Mouse (Mus musculus): ENCODE results near the gene Pwwp2a. TPM values are rescaled to one million over a fixed set of nuclear protein-coding genes. Genes with fewer than 3 reads are reported as not detected.

Gene Pwwp2a
- polyA plus RNA-seq, 1 experiment from 2014 or later = 20.2 TPM

DNA sequence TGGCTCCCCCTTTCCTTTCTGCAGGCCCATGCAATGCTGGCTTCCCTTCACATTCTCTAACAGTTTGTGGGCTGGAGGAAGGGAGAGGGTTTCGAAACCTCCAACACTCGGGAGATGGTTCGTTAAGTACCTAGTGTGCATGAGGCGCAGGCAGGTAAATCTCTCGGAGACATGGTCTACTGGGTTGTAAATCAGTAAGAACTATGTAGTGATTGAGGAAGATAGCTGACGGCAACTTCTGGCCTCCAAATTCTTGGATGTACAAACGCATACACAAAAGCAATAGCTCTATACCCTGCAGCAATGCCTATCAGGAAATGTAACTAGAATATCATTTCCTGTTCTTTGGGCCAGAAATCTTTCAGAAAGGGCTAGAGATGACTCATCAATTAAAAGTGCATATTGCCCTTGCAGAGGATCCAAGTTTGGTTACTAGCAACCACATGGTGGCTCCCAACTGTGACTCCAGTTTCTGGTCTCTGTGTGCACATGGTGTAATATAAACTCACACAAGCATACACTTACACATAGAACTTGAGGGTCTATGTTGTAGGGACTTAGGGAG is 47.0 kb downstream of the Pwwp2a start:
- H3K27ac ChIP-seq = no peak overlapping the region
- WGBS = 81% methylated on average over 7 of the region's 7 CpGs
- H3K4me3 ChIP-seq (replicated peaks) = no peak overlapping the region
- no peaks in the 10 kb centered on the region for H3K27me3 ChIP-seq (replicated peaks)
- H3K4me2 ChIP-seq (replicated peaks) = no peak overlapping the region
- peaks cover 8% of the 10 kb centered on the region for H3K36me3 ChIP-seq
- H3K9me3 ChIP-seq = no peaks in the 10 kb centered on the region
- H3K9ac ChIP-seq = no peak overlapping the region
- no peak for ATAC-seq
- H3K4me1 ChIP-seq (replicated peaks) = no peaks in the 10 kb centered on the region

DNA sequence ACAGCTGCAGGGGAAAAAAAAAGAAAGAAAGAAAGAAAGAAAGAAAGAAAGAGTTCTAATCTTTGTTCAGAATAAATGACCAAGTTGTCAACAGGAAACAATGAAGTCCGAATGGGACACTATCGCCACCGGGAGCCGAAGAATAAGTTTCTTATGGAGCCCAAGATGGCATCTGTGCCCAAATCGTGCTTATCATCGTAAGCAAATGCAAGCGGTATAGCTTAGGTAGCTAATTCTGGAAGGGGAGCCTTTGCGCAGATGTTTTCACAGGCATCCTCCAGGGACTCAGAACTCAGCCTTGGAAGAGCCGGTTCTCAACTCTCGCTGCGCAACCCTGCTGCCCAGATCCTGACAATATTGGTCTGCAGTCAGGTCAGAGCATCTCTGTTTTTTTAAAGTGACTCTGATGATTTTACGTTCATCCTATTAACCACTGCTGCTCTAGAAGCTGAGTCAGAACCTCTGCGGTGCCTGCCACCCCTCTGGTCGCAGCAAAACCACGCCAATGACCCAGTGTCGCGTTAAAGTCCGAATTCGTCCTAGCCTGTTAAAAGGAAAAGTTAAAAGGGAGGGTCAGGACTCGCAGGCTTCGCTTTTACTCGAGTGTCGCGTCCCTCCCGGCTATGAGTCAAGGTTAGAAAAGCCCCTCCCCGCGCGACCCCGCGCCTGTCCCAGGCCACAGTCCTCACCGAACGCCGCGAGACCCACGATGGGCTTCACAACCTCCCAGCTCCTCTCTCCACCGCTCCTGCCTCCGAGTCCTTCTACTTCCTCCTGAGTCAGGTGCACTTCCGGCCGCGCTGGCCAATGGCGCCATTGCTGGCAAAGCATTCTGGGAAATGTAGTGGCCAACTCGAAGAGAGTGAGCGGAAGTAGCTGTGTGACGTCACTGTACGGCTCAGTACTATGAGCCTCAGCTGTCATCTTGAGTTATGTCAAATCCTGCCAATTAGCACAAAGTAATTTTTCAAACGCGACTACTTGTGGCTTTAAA is 65.7 kb downstream of the Pwwp2a start, which contains the start of gene Ttc1:
Ttc1 (minus strand) TSS at position 776 of the 994 bp plus-strand sequence.
- H3K36me3 ChIP-seq = peaks cover 5% of the 10 kb centered on the region
- peak within 1 kb of the TSS; percentile 57 for H3K9ac ChIP-seq
- peak; percentile 100 for ATAC-seq
- no peaks in the 10 kb centered on the region for H3K9me3 ChIP-seq
- peak within 1 kb of the TSS; percentile 66 for H3K4me3 ChIP-seq (replicated peaks)
- H3K4me1 ChIP-seq (replicated peaks) = peaks cover 9% of the 10 kb centered on the region; the same call in 1 of the 2 replicates
- H3K27ac ChIP-seq = no peak within 1 kb of the TSS
- H3K27me3 ChIP-seq (replicated peaks) = no peaks in the 10 kb centered on the region
- H3K4me2 ChIP-seq (replicated peaks) = peak within 1 kb of the TSS; percentile 78
- WGBS = 4% methylated on average over 47 of the region's 47 CpGs

DNA sequence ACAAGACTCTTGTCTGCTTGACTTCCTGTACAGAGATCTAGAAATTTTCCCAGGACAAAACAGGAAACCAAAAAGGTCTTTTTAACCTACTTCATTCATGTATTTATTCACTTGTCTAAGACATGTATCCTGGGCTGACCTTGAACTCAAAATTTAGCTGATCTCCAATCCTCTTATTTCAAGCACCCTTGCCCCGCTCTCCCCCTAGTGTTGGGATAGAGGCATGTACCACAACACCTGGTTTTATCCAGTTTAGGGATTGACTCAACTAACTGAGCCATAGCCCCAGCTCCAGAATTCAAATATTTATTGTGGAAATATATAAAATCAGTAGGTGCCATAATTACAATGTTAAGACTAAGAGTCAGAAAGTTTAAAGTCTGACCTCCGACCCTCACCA is 69.7 kb downstream of the Pwwp2a start:
- Histone ChIP-seq H3K9ac (no peak overlapping the region), H3K9me3 (no peaks in the 10 kb centered on the region), H3K27me3 (replicated peaks) (0 out of 2 replicates have a peak, but pooled peaks cover 5% of the 10 kb centered on the region), H3K27ac (no peak overlapping the region), H3K36me3 (no peaks in the 10 kb centered on the region), H3K4me1 (replicated peaks) (peaks cover 8% of the 10 kb centered on the region; the same call in 1 of the 2 replicates), H3K4me3 (replicated peaks) (no peak overlapping the region), H3K4me2 (replicated peaks) (no peak overlapping the region)
- ATAC-seq = no peak
- 72% methylated on average over 2 of the region's 2 CpGs for WGBS

DNA sequence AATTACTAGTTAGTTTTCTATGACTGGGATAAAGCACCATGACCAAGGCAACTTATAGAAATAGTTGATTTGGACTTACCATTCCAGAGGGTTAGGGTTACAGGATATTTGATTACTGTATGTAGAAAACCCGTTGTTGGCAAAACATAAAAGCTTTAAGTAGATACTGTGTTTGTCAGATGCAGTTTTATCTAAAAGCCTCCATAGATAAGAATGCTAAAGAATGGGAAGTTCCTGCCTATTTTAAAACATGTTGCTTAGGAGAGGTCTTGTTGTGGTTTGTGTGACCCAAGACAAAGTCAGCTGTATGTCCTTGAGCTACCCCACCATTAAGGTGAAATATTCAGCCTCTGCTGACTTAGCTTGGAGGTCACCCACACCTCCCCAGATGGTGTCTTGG is 72.8 kb downstream of the Pwwp2a start:
- Histone ChIP-seq H3K4me2 (replicated peaks) (no peak overlapping the region), H3K4me3 (replicated peaks) (no peak overlapping the region), H3K9ac (no peak overlapping the region), H3K36me3 (no peaks in the 10 kb centered on the region), H3K9me3 (no peaks in the 10 kb centered on the region), H3K27ac (no peak overlapping the region), H3K27me3 (replicated peaks) (0 out of 2 replicates have a peak, but pooled peaks cover 5% of the 10 kb centered on the region), H3K4me1 (replicated peaks) (no peaks in the 10 kb centered on the region)
- WGBS = 68% methylated on average over 1 of the region's 1 CpGs
- ATAC-seq = no peak

DNA sequence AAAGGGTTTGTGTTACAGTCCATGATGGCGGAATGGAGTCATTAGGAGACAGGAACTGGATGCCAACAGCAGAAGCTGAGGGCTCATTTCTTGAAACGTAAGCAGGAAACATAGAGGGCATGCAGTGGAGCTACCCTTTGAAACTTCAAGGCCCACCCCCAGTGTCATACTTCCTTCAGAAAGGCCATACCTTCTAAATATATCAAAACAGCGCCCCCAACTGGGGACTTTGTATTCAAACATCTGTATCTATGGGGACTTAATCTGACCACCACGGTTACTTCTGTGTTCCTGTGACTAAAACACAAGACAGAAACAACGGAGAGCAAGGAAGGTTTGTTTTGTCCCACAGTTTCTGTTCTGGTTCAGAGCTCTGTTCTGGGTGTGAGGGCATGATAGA is 73.6 kb downstream of the Pwwp2a start:
- no peak overlapping the region for H3K27ac ChIP-seq
- no peak overlapping the region for H3K4me3 ChIP-seq (replicated peaks)
- H3K27me3 ChIP-seq (replicated peaks) = 0 out of 2 replicates have a peak, but pooled peaks cover 5% of the 10 kb centered on the region
- H3K4me2 ChIP-seq (replicated peaks) = no peak overlapping the region
- 71% methylated on average over 5 of the region's 5 CpGs for WGBS
- ATAC-seq = no peak
- no peaks in the 10 kb centered on the region for H3K9me3 ChIP-seq
- H3K9ac ChIP-seq = no peak overlapping the region
- no peaks in the 10 kb centered on the region for H3K4me1 ChIP-seq (replicated peaks)
- H3K36me3 ChIP-seq = no peaks in the 10 kb centered on the region

DNA sequence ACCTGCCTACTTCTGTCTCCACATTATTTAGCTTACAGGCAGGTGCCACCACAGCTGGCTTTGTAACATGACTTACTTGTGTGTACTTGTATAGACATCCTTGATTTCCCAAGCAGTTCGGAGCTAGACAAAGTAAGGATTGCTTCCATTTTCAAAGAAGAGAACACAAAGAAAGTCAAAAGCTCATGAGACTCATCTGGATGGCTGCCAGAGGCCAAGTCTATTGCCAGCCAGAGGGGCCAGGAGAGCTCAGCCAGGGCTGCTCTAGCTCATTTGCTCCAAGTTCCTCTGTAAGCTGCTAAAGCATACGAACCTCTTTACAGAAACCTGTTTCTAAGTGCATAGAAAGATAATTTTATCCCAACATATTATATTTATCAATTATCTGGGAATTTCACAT is 76.6 kb downstream of the Pwwp2a start:
- WGBS = 75% methylated on average over 2 of the region's 2 CpGs
- H3K4me1 ChIP-seq (replicated peaks) = no peaks in the 10 kb centered on the region
- no peak overlapping the region for H3K4me2 ChIP-seq (replicated peaks)
- H3K4me3 ChIP-seq (replicated peaks) = no peak overlapping the region
- H3K36me3 ChIP-seq = no peaks in the 10 kb centered on the region
- H3K9me3 ChIP-seq = no peaks in the 10 kb centered on the region
- ATAC-seq = no peak
- H3K27me3 ChIP-seq (replicated peaks) = no peaks in the 10 kb centered on the region
- no peak overlapping the region for H3K9ac ChIP-seq
- no peak overlapping the region for H3K27ac ChIP-seq

DNA sequence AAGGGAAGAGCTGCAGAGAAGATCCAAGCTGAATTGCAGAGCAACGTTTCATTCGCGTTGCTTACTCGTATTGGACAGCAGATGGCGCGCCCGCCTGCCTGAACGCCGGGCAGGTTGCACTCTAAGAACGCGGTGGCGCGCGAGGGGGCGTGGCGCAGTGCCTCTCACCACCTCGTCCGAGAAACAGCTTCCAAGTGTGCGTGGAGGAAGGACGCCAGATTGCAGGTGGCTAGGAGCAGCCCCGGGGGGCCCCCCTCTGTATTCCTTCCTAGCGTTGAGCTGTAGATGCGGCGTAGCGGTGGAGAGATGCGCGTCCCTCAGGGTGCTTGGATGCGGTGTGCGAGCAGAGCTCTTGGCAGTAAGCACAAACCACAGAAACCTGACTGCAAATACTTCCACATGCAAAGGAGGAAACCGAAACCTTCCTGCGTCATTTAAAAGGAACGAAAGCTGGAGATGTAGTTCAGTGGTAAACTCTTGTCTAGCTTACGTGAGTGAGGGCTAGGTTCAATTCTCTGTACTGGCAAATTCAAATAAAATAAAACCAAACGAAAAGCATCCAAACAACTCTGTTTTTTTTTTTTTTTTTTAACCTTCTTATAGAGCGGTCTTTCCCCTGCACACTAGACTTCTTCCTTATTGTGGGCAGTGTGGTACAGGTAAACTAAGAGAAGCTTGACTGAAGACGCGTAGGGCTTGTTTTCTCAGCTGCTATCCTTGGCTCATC is 85.3 kb downstream of the Pwwp2a start:
- Histone ChIP-seq H3K4me3 (replicated peaks) (peak overlapping the region; percentile 57), H3K9me3 (no peaks in the 10 kb centered on the region), H3K36me3 (no peaks in the 10 kb centered on the region), H3K4me1 (replicated peaks) (no peaks in the 10 kb centered on the region), H3K27ac (no peak overlapping the region), H3K9ac (peak overlapping the region; percentile 36; the same call in 1 of the 2 replicates), H3K4me2 (replicated peaks) (peak overlapping the region; percentile 94), H3K27me3 (replicated peaks) (0 out of 2 replicates have a peak, but pooled peaks cover 2% of the 10 kb centered on the region)
- ATAC-seq = peak; percentile 94
- whole genome bisulfite sequencing = 5% methylated on average over 37 of the region's 37 CpGs

DNA sequence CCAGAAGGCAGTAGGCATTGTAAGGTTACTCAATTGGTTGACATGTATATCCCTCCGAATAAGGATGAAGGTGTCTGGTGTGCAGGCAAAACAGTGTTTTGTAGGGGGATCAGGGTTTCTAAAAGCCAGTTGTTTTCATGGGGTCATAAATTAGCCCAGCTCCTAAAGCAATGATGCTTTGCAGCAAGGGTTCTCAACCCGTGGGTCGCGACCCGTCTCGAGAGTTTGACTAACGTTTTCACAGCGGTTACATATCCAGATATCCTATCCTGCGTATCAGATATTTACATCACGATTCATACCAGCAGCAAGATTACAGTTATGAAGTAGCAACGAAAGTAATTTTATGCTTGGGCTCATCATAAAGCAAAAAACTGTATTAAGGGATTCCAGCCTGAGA is 86.0 kb downstream of the Pwwp2a start:
- H3K9me3 ChIP-seq = no peaks in the 10 kb centered on the region

DNA sequence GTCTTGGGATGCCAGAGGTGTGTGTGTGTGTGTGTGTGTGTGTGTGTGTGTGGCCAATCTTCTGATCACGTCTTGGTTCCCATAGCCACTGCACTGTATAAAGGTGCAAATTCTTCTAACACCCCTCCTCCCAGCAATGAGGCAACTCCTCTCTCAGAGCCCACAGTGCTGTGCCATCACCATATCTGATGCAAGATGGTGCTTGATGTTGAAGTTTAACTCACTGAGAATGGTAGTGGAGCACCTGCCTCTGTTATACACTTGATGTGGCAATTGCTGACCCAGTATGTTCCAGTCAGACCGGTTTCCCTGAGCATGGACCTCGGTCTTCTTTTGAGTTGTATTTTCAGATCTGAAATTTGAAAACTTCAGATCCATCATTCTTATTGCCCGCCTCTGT is 88.3 kb downstream of the Pwwp2a start:
- no peak for ATAC-seq
- Histone ChIP-seq H3K9ac (no peak overlapping the region), H3K4me3 (replicated peaks) (no peak overlapping the region), H3K27ac (no peak overlapping the region), H3K9me3 (no peaks in the 10 kb centered on the region), H3K4me1 (replicated peaks) (no peaks in the 10 kb centered on the region), H3K36me3 (no peaks in the 10 kb centered on the region), H3K27me3 (replicated peaks) (0 out of 2 replicates have a peak, but pooled peaks cover 2% of the 10 kb centered on the region), H3K4me2 (replicated peaks) (no peak overlapping the region)
- WGBS = 71% methylated on average over 4 of the region's 4 CpGs

More for the DNA sequence above, 86.0 kb downstream of the Pwwp2a start:
- H3K27ac ChIP-seq = no peak overlapping the region
- 64% methylated on average over 11 of the region's 11 CpGs for WGBS
- no peak overlapping the region for H3K9ac ChIP-seq
- no peaks in the 10 kb centered on the region for H3K4me1 ChIP-seq (replicated peaks)
- peak overlapping the region; percentile 94 for H3K4me2 ChIP-seq (replicated peaks)
- no peaks in the 10 kb centered on the region for H3K36me3 ChIP-seq
- no peak for ATAC-seq
- H3K4me3 ChIP-seq (replicated peaks) = no peak overlapping the region
- H3K27me3 ChIP-seq (replicated peaks) = 0 out of 2 replicates have a peak, but pooled peaks cover 2% of the 10 kb centered on the region

Other genes with a start within 250 kb of the Pwwp2a start
- gene Slu7, start 248.3 kb upstream of the Pwwp2a start, polyA plus RNA-seq (2015; fragmentation: Nextera tagmentation; extraction: Ambion mirVana) = 44.1 and 48.0 TPM in 2 replicates
- 6.3 and 6.6 TPM in 2 replicates for gene C1qtnf2, start 207.7 kb upstream of the Pwwp2a start, polyA plus RNA-seq (2015; fragmentation: Nextera tagmentation; extraction: Ambion mirVana)
- gene Ccnjl, start 153.2 kb upstream of the Pwwp2a start, polyA plus RNA-seq (2015; fragmentation: Nextera tagmentation; extraction: Ambion mirVana) = 15.9 and 16.6 TPM in 2 replicates
- 4.4 and 5.4 TPM in 2 replicates for gene 4933415A04Rik, start 95.0 kb upstream of the Pwwp2a start, polyA plus RNA-seq (2015; fragmentation: Nextera tagmentation; extraction: Ambion mirVana)
- gene Fabp6, start 80.5 kb upstream of the Pwwp2a start, polyA plus RNA-seq (2015; fragmentation: Nextera tagmentation; extraction: Ambion mirVana) = 1.2 TPM in 2 replicates
- 56.6 and 62.6 TPM in 2 replicates for gene Ttc1, start 66.0 kb downstream of the Pwwp2a start, polyA plus RNA-seq (2015; fragmentation: Nextera tagmentation; extraction: Ambion mirVana)
- gene Adra1b, start 219.2 kb downstream of the Pwwp2a start, polyA plus RNA-seq (2015; fragmentation: Nextera tagmentation; extraction: Ambion mirVana) = 0.34 TPM in 2 replicates